Mouse (Mus musculus) cortical plate, adult 2 months (tissue): ENCODE results near the gene Krt27.

Experiments used
- CTCF ChIP-seq: fragments of 200-500 bp; IDR thresholded peaks from 2 replicates; pipeline ENCODE4 v1.5.1; 2011; ENCODE audit warnings: mild to moderate bottlenecking, control low read depth, low read length; ENCODE audit not compliant: insufficient read depth; ENCODE audit errors: extremely low read depth
- POLR2A ChIP-seq: fragments of 200-500 bp; IDR thresholded peaks from 2 replicates; pipeline ENCODE4 v1.6.1; 2011; ENCODE audit warnings: mild to moderate bottlenecking, low read length, control low read depth; ENCODE audit not compliant: insufficient read depth; ENCODE audit errors: extremely low read depth

- TF ChIP-seq CTCF (no peak), POLR2A (no peak)
Observed at GRCm38 (mm10) chr11:99390866-99391265, 40.0 kb upstream of the Krt27 start.
